Comparison of ENCODE assay signal across 8 mouse cellular contexts in the genomic region with DNA sequence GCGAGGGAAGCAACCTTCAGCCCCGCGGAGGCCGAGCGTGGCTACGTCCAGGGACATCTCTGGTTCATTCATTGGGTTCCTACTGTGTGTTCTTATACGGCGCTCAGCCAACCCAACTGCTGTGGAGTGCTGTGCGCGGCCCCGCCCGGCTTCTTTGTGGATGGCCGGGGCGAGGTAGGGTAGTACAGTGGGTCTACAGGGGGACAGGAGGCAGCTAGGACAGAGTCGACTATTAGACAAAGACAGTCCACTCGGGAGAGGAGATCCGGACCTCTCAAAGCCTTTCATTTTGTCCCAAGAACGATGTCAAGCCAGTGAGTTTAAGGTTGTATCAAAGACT. TPM values are rescaled to one million over a fixed set of nuclear protein-coding genes. Genes with fewer than 3 reads are reported as not detected.
A peak's percentile ranks its signal among the peaks of the same experiment; 100 is the strongest.
DNase-seq lines count a peak whose midpoint lies in the region; ATAC-seq lines count a peak whose summit lies in the region.

No protein-coding gene starts in this region.

- WGBS in kidney, embryonic 16.5 days: 2% methylated on average over 18 of the region's 18 CpGs
- under 1% methylated on average over 18 of the region's 18 CpGs for WGBS in hindbrain, embryonic 15.5 days
- WGBS in midbrain, embryonic 16.5 days: under 1% methylated on average over 18 of the region's 18 CpGs

- H3K27ac ChIP-seq in kidney, embryonic 16.5 days (ENCODE audit: low read length): peak overlapping the region; percentile 76; the same call in 1 of the 2 replicates
- peak overlapping the region; percentile 81 for H3K27ac ChIP-seq in hindbrain, embryonic 15.5 days (replicated peaks)
- H3K27ac ChIP-seq in midbrain, embryonic 16.5 days (ENCODE audit: low read length): peak overlapping the region; percentile 80

- H3K4me3 ChIP-seq in kidney, embryonic 16.5 days (ENCODE audit: low read length): peak overlapping the region; percentile 84
- peak overlapping the region; percentile 77 for H3K4me3 ChIP-seq in hindbrain, embryonic 15.5 days
- H3K4me3 ChIP-seq in midbrain, embryonic 16.5 days (ENCODE audit: low read depth, low read length): peak overlapping the region; percentile 93

- no peaks in the 10 kb centered on the region for H3K9me3 ChIP-seq in kidney, embryonic 16.5 days (ENCODE audit: low read length)
- no peaks in the 10 kb centered on the region for H3K9me3 ChIP-seq in hindbrain, embryonic 15.5 days
- H3K9me3 ChIP-seq in midbrain, embryonic 16.5 days (replicated peaks; ENCODE audit: control insufficient read depth, low read length, poor library complexity, severe bottlenecking): no peaks in the 10 kb centered on the region

- no peaks in the 10 kb centered on the region for H3K27me3 ChIP-seq in kidney, embryonic 16.5 days (ENCODE audit: insufficient read depth, low read length)
- H3K27me3 ChIP-seq in hindbrain, embryonic 15.5 days: no peaks in the 10 kb centered on the region
- no peaks in the 10 kb centered on the region for H3K27me3 ChIP-seq in midbrain, embryonic 16.5 days (ENCODE audit: control insufficient read depth, insufficient read depth, low read depth, low read length)

- no peak for DNase-seq in kidney, postnatal 36 days
- peak; percentile 29 for DNase-seq in c-Kit-positive CD71-positive TER-119-positive erythroid progenitor cells, embryonic 14.5 days (ENCODE audit: low spot score)
- DNase-seq in right cerebral cortex, postnatal 36 days (ENCODE audit: low spot score in 2 of 2): no peak
- no peak for DNase-seq in cerebellum, postnatal 36 days
- no peak for DNase-seq in thymus, postnatal 0 days (ENCODE audit: low spot score)

- H3K4me2 ChIP-seq in kidney, embryonic 16.5 days (replicated peaks; ENCODE audit: low read depth, low read length): peak overlapping the region; percentile 84
- H3K4me2 ChIP-seq in hindbrain, embryonic 15.5 days: peak overlapping the region; percentile 70
- H3K4me2 ChIP-seq in midbrain, embryonic 16.5 days (ENCODE audit: low read length): peak overlapping the region; percentile 94

- peaks cover 19% of the 10 kb centered on the region for H3K36me3 ChIP-seq in kidney, embryonic 16.5 days (ENCODE audit: insufficient read depth, low read length)
- H3K36me3 ChIP-seq in hindbrain, embryonic 15.5 days: peaks cover 33% of the 10 kb centered on the region
- peaks cover 23% of the 10 kb centered on the region for H3K36me3 ChIP-seq in midbrain, embryonic 16.5 days (ENCODE audit: control insufficient read depth, insufficient read depth, low read length)

- H3K4me1 ChIP-seq in kidney, embryonic 16.5 days (ENCODE audit: insufficient read depth, low read length): peaks cover 17% of the 10 kb centered on the region
- peaks cover 28% of the 10 kb centered on the region for H3K4me1 ChIP-seq in hindbrain, embryonic 15.5 days (replicated peaks)
- H3K4me1 ChIP-seq in midbrain, embryonic 16.5 days (ENCODE audit: control insufficient read depth, insufficient read depth, low read length): peaks cover 32% of the 10 kb centered on the region

- H3K9ac ChIP-seq in kidney, embryonic 16.5 days (replicated peaks; ENCODE audit: low read length): peak overlapping the region; percentile 89
- H3K9ac ChIP-seq in hindbrain, embryonic 15.5 days: peak overlapping the region; percentile 72
- peak overlapping the region; percentile 86 for H3K9ac ChIP-seq in midbrain, embryonic 16.5 days (ENCODE audit: low read depth, low read length)

- ATAC-seq in kidney, embryonic 16.5 days (ENCODE audit: low FRiP score, low TSS enrichment): peak; percentile 43
- peak; percentile 24; the same call in 1 of the 2 replicates for ATAC-seq in hindbrain, embryonic 15.5 days (ENCODE audit: low FRiP score, low read depth)
- ATAC-seq in midbrain, embryonic 16.5 days: peak; percentile 47

RNA-seq across cellular contexts. Expression of gene Spsb3, which starts 0.5 kb away (rescaled TPM):
- polyA plus RNA-seq in kidney, embryonic 16.5 days (2015; fragmentation: Nextera tagmentation; extraction: Ambion mirVana): 46.2 and 50.4 TPM in 2 replicates
- polyA plus RNA-seq in hindbrain, embryonic 15.5 days (2015; fragmentation: Nextera tagmentation; extraction: Ambion mirVana): 78.5 and 87.6 TPM in 2 replicates
- 85.8 and 90.5 TPM in 2 replicates for polyA plus RNA-seq in midbrain, embryonic 16.5 days (2015; fragmentation: Nextera tagmentation; extraction: Ambion mirVana)
- polyA plus RNA-seq in thymus, postnatal 0 days (2015; fragmentation: Nextera tagmentation; extraction: Ambion mirVana): 89.2 and 97.8 TPM in 2 replicates

RNA-seq across cellular contexts. Expression of gene Nubp2, which starts 0.8 kb away (rescaled TPM):
- 63.3 and 67.1 TPM in 2 replicates for polyA plus RNA-seq in kidney, embryonic 16.5 days (2015; fragmentation: Nextera tagmentation; extraction: Ambion mirVana)
- polyA plus RNA-seq in hindbrain, embryonic 15.5 days (2015; fragmentation: Nextera tagmentation; extraction: Ambion mirVana): 62.7 and 65.2 TPM in 2 replicates
- 54.3 and 54.7 TPM in 2 replicates for polyA plus RNA-seq in midbrain, embryonic 16.5 days (2015; fragmentation: Nextera tagmentation; extraction: Ambion mirVana)
- 109 and 112 TPM in 2 replicates for polyA plus RNA-seq in thymus, postnatal 0 days (2015; fragmentation: Nextera tagmentation; extraction: Ambion mirVana)

RNA-seq across cellular contexts. Expression of gene Eme2, which starts 8.0 kb away (rescaled TPM):
- 36.5 and 38.5 TPM in 2 replicates for polyA plus RNA-seq in kidney, embryonic 16.5 days (2015; fragmentation: Nextera tagmentation; extraction: Ambion mirVana)
- polyA plus RNA-seq in hindbrain, embryonic 15.5 days (2015; fragmentation: Nextera tagmentation; extraction: Ambion mirVana): 27.0 and 30.5 TPM in 2 replicates
- polyA plus RNA-seq in midbrain, embryonic 16.5 days (2015; fragmentation: Nextera tagmentation; extraction: Ambion mirVana): 28.6 and 28.8 TPM in 2 replicates
- 19.9 and 24.9 TPM in 2 replicates for polyA plus RNA-seq in thymus, postnatal 0 days (2015; fragmentation: Nextera tagmentation; extraction: Ambion mirVana)

RNA-seq across cellular contexts. Expression of gene Mrps34, which starts 8.0 kb away (rescaled TPM):
- 102 TPM in 2 replicates for polyA plus RNA-seq in kidney, embryonic 16.5 days (2015; fragmentation: Nextera tagmentation; extraction: Ambion mirVana)
- polyA plus RNA-seq in hindbrain, embryonic 15.5 days (2015; fragmentation: Nextera tagmentation; extraction: Ambion mirVana): 80.1 and 82.3 TPM in 2 replicates
- polyA plus RNA-seq in midbrain, embryonic 16.5 days (2015; fragmentation: Nextera tagmentation; extraction: Ambion mirVana): 72.9 and 77.2 TPM in 2 replicates
- polyA plus RNA-seq in thymus, postnatal 0 days (2015; fragmentation: Nextera tagmentation; extraction: Ambion mirVana): 128 and 136 TPM in 2 replicates

RNA-seq across cellular contexts. Expression of gene Nme3, which starts 9.4 kb away (rescaled TPM):
- polyA plus RNA-seq in kidney, embryonic 16.5 days (2015; fragmentation: Nextera tagmentation; extraction: Ambion mirVana): 78.1 and 86.1 TPM in 2 replicates
- polyA plus RNA-seq in hindbrain, embryonic 15.5 days (2015; fragmentation: Nextera tagmentation; extraction: Ambion mirVana): 81.6 and 85.5 TPM in 2 replicates
- 79.7 and 88.6 TPM in 2 replicates for polyA plus RNA-seq in midbrain, embryonic 16.5 days (2015; fragmentation: Nextera tagmentation; extraction: Ambion mirVana)
- polyA plus RNA-seq in thymus, postnatal 0 days (2015; fragmentation: Nextera tagmentation; extraction: Ambion mirVana): 47.7 and 57.2 TPM in 2 replicates
